Comparison of ENCODE assay signal across 20 mouse cellular contexts in the genomic region with DNA sequence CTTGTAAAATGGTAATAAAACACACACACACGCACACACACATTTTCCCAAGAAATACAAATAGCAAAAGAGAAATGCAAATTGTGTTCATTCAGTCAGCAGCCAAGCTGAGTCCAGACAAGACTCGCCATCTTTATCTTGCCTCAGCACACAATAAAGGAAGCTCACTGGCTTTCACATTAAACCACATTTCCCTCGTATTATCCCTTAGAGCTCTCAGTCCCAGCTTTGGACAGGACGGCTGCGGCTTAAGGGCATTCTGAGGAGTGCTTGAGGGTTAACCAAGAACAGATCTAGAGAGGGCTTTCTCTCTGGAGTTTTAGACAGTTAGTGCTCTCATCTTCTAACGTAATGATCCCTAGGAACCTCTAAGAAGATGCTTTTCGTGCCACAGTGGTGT.
A peak's percentile ranks its signal among the peaks of the same experiment; 100 is the strongest.
DNase-seq lines count a peak whose midpoint lies in the region; ATAC-seq lines count a peak whose summit lies in the region.
"Had no signal": no experiment of that assay in that cellular context is flagged by ENCODE, and none has a peak within 500 bp of the region (broad histone marks: within the 10 kb centered on the region; RNA-seq: fewer than 3 reads in every experiment).

No protein-coding gene starts in this region.

- H3K9ac ChIP-seq in forebrain, embryonic 14.5 days (ENCODE audit: low read length) = no peak overlapping the region
- H3K9ac ChIP-seq: embryonic facial prominence, embryonic 13.5 days; embryonic facial prominence, embryonic 15.5 days; forebrain, embryonic 12.5 days had no signal

- H3K9me3 ChIP-seq in forebrain, embryonic 14.5 days (replicated peaks; ENCODE audit: control insufficient read depth, low read length) = no peaks in the 10 kb centered on the region
- H3K9me3 ChIP-seq: embryonic facial prominence, embryonic 13.5 days; embryonic facial prominence, embryonic 15.5 days; forebrain, embryonic 10.5 days; forebrain, embryonic 12.5 days had no signal

- H3K27me3 ChIP-seq in forebrain, embryonic 14.5 days (replicated peaks; ENCODE audit: control insufficient read depth, insufficient read depth, low read length) = no peaks in the 10 kb centered on the region
- H3K27me3 ChIP-seq: embryonic facial prominence, embryonic 13.5 days; embryonic facial prominence, embryonic 15.5 days; forebrain, embryonic 12.5 days had no signal

- peak; percentile 83 for DNase-seq in 416B (ENCODE audit: low read depth)
- no peak for DNase-seq in forebrain, embryonic 14.5 days (ENCODE audit: low spot score)
- DNase-seq in right cerebral cortex, postnatal 25 days = no peak
- DNase-seq: adrenal gland, adult 2 months; adrenal gland, postnatal 10 days; adrenal gland, postnatal 25 days; cerebellum, adult 11-12 months; cerebellum, adult 2 months; cerebellum, adult 9-10 months; cerebellum, postnatal 10 days; cerebellum, postnatal 25 days; embryo, embryonic 11 days had no signal

- peak; percentile 42 for ATAC-seq in granulocyte monocyte progenitor cell, adult 5-6 weeks (replicated peaks; ENCODE audit: poor library complexity, severe bottlenecking)
- peak; percentile 38 for ATAC-seq in megakaryocyte progenitor cell, adult 5-6 weeks (replicated peaks; ENCODE audit: poor library complexity)
- ATAC-seq in forebrain, embryonic 14.5 days = no peak
- ATAC-seq: forebrain, embryonic 16.5 days had no signal

- no peaks in the 10 kb centered on the region for H3K36me3 ChIP-seq in forebrain, embryonic 14.5 days (ENCODE audit: control insufficient read depth, insufficient read depth, low read length)
- H3K36me3 ChIP-seq: embryonic facial prominence, embryonic 13.5 days; embryonic facial prominence, embryonic 15.5 days; forebrain, embryonic 10.5 days; forebrain, embryonic 12.5 days had no signal

- WGBS in forebrain, embryonic 14.5 days = 80% methylated on average over 7 of the region's 7 CpGs

- no peak overlapping the region for H3K4me3 ChIP-seq in forebrain, embryonic 14.5 days (ENCODE audit: low read depth, low read length)
- H3K4me3 ChIP-seq: embryonic facial prominence, embryonic 13.5 days; embryonic facial prominence, embryonic 15.5 days; erythroblast, embryonic 14.5 days; forebrain, embryonic 10.5 days; forebrain, embryonic 12.5 days had no signal

- no peaks in the 10 kb centered on the region for H3K4me1 ChIP-seq in forebrain, embryonic 14.5 days (ENCODE audit: control insufficient read depth, insufficient read depth, low read length)
- H3K4me1 ChIP-seq: embryonic facial prominence, embryonic 13.5 days; embryonic facial prominence, embryonic 15.5 days; forebrain, embryonic 10.5 days; forebrain, embryonic 12.5 days had no signal

- no peak overlapping the region for H3K27ac ChIP-seq in forebrain, embryonic 14.5 days (ENCODE audit: low read depth, low read length)
- H3K27ac ChIP-seq: embryonic facial prominence, embryonic 13.5 days; embryonic facial prominence, embryonic 15.5 days; forebrain, embryonic 10.5 days; forebrain, embryonic 12.5 days had no signal

- no peak overlapping the region for H3K4me2 ChIP-seq in forebrain, embryonic 14.5 days (ENCODE audit: low read length)
- H3K4me2 ChIP-seq: embryonic facial prominence, embryonic 13.5 days; embryonic facial prominence, embryonic 15.5 days; forebrain, embryonic 12.5 days had no signal
